Mouse (Mus musculus) spleen, adult 12 weeks (tissue): ENCODE measurements around the gene Tesc.

ENCODE experiments used
- DNase-seq: peaks from one replicate; pipeline ENCODE4 v3.0.0; 2022; ENCODE audit warnings: low spot score

The Tesc gene

DNA sequence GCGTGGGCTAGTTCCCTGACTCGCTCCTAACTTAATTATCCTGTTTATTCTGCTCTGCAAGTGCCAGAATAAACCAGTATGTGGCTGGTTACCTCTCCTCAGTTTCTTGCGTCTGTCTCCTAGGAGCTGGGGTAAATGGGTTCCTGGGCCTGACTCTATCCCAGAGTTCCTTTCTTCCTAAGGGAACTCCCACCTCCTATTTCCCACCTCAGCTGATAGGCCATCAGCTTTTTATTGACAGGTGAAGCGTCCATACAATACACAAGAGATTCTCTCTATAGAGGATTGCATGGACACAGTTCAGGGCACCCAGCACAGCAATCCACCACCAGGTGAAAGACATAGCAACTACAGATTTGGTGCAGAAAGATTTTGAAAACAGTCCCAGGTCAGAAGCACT, 16.2 kb downstream of the Tesc start:
- no peak for DNase-seq

GRCm38 (mm10) chr5:118044907-118045306, 17.4 kb downstream of the Tesc start:
- no peak for DNase-seq

- no peak for DNase-seq
These were observed 17.8 kb downstream of the Tesc start for GRCm38 (mm10) chr5:118045385-118045784.

- no peak for DNase-seq
These were observed 19.7 kb downstream of the Tesc start for GRCm38 (mm10) chr5:118047091-118047757.

- no peak for DNase-seq
These were observed 20.9 kb downstream of the Tesc start for GRCm38 (mm10) chr5:118048412-118048811.

DNA sequence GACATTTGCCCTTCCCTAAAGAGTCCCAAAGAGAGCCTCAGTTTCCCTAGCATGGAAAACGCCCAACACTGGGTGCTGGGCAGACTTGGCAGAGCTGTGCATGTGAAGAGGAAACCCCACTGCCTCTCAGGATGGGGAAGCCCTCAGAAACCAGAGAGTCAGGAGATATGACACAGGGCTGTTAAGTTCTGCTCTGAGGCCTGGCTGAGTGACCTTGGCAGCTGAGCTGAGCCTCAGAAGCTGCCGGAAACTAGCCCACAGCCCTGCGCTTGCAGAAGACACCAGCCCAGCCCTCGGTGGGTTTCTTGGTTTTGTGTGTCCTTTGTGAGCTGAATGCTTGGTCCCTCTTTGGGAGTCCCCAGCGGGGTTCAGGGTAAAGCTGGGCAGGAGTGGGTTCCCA, 21.4 kb downstream of the Tesc start:
- DNase-seq: no peak

DNA sequence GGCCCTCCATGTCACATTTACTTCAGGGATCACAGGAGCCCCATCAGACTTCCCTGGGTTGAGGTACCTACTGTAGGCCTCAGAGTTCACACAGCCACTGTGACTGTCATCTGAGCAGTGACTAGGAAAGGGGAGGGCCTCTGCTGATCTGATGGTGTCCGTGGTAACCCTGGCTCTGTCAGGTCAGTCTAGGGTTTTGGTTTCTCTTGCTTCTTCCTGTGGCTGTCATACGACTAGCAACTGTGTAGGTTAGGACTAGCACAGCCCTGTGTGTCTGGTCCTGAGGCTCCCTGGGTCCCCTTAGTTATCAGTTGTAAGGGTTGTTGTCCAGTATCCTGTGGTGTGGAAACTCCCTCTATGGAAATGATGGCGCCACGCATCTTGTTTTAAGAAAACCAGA, 23.2 kb downstream of the Tesc start:
- no peak for DNase-seq

DNA sequence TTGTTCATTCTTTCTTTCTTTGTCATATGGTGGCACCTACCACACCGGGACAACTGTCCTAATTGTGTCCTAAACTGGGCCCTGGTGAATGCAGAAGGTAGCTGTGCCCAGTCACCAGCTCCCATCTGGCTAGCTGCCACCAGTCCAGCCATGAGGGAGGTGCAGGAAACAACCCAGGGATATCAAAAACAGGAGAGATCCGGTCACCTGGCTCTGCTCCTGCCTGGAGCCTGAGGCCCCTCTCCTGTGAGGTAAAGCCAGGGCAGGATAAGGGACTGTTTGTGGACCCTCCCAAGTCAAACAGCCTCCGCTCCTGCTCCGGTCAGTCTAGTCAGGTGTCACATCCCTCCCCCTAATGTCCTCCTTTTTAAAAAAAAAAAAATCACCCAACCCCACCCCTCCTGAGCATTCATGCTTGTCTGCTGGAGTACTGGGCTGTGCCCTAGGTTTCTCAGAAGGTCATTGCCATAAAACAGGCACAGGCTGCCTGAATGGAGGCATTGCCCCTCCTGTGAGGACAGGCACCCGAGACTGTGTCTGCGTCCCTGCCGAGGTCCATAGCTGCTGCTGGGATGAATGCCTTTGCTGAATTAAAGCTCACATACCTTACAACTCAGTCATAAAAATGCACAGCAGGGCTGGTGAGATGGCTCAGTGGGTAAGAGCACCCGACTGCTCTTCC, 24.6 kb downstream of the Tesc start:
- no peak for DNase-seq

DNA sequence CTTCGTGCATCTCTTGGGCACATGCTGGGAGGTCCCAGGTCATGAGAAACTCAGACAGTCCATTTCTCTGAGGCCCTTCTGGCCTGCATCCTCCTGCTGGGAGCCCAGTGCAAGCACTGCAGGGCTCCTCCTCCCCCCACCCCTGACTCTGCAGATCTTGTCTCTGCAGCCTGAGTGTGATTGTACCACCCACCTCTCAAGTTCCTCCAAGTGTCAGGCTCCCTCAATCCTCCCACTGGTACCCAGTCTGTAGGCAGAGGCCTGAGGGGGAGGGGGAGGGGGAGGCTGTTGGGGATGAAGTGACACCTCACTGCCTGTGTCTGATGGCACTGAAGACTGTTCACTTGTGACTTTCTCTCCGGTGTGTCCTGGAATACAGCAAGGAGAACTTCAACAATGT, 25.7 kb downstream of the Tesc start:
- no peak for DNase-seq

GRCm38 (mm10) chr5:118057508-118058111, 30.1 kb downstream of the Tesc start:
- no peak for DNase-seq

DNA sequence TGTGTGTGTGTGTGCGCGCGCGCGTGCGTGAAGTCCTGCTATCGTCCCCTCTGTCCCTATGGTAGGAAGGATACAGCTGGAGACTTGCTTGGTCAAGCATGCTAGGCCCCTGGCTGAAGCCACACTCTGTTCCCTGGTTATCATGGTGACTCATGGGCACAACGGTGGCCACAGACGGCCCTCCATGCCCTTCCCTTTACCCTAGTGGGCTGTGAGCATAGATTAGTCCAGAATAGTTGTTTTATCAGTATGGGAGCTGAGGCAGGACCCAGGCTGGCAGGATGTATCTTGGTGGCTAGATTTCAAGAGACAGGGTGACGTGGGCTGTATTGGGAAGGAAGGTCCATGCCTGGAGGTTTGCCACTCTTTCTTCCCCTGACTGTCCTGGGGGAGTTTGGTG, 31.3 kb downstream of the Tesc start:
- DNase-seq: no peak

- no peak for DNase-seq
These were observed 32.1 kb downstream of the Tesc start for GRCm38 (mm10) chr5:118059646-118060045.

- no peak for DNase-seq
These were observed 33.8 kb downstream of the Tesc start for GRCm38 (mm10) chr5:118061391-118061790.

DNA sequence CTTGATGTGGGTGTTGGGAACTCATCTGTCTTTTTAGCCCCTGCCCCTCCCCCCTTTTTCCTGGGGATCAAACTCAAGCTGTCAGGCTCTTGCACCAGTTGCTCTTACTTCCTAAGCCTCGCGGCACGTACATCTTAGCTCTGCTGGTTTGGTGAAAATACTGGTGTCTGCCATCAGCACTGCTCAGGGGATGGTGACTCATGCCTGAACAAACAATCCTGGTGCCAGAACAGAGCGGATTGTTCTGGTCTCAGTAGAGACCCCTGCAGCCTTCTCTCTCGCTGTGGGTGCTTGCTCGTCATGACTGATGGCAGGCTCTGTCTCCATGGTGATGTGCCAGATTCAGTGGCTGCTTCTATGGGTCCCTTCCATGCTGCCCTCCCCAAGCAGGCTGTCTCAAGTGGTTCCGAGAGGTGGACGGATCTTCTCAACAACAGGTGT, 35.7 kb downstream of the Tesc start:
- no peak for DNase-seq

DNA sequence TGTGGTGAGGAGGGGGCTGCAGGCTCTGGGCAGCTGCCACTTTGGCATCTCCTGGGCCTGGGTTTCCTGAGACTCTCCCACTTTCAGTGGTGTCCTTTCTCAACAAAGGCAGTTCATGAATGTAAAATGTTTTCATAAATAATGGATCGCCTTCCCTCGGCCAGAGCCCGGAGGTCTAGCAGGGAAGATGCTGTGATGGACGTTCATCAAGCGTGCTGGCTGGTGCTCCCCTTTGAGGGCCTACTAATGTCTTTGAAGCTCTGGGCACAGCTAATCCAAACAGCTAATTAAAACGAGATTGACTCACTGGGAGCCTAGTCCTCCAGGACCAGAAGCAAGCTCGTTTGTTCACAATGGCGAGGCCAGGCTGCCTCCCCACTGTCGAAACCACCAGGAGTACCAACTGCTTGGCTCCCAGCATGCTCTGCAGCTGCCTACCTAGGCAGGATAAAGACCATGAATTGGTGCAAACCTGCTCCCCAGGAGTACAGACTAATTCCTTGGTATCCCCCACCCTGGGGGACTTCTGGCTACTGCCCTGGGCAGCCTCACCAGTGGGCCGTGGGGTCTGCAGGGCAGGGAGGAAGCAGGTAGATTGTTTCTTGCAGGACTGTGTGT, 36.9 kb downstream of the Tesc start:
- no peak for DNase-seq

DNA sequence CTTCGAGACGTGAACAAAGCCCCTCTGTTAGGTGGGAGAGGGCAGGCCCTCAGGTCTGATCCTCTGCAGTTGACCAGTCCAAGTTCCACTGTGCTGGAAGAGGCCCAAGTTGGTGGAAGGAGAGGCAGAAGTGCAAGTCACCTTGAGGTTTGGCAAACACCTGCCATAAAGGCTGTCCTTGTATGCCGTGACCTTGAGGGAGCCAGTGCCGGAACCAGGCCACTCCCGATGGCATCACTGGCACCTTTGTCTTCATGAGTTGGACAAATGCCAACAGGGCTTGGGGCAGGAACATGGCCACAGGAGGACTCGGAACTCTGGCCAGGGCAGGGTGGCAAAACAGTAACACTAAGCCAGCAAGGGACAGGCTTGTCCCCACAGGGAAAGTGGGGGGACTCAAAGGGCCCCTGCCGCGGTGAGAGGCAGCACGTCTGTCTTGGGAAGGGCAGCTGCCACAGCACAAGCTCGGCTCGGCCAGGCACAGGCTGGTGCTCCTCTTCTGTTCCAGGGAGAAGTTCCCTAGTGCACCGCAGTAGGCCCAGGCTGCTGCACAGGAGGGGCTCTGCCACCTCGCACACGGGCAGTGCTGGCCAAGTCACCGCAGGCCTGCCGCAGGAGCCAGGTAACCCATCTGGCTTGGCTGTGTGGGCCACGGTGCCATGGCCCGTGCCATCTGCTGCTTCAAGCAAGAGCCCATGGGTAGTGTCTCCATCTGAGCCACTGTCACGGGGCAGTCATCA, 38.1 kb downstream of the Tesc start:
- DNase-seq: no peak

- peak; percentile 33 for DNase-seq
These were observed 39.3 kb downstream of the Tesc start for GRCm38 (mm10) chr5:118066828-118067227.

- DNase-seq: no peak
These were observed 40.0 kb downstream of the Tesc start for GRCm38 (mm10) chr5:118067572-118067971.

GRCm38 (mm10) chr5:118067984-118068494, 40.5 kb downstream of the Tesc start:
- DNase-seq: no peak

DNA sequence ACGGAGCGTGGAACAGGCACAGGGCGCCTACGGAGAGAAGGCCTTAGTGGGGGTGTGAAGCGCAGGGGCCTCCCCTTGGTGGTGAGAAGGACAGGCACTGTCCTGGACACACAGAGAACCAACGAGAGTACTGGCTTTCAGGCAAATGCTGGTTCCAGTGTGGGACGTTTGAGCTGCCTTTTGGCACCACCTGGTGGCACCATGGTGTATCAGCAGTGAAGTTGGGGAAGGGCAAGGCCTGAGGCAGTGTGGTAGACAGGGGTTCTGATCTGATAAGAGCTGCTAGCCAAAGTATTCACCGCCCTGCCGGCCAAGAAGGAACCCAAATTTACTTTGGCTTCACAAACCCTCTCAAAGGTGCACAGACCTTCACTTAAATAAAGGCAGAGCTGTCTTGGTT, 41.8 kb downstream of the Tesc start:
- DNase-seq: peak; percentile 32

DNA sequence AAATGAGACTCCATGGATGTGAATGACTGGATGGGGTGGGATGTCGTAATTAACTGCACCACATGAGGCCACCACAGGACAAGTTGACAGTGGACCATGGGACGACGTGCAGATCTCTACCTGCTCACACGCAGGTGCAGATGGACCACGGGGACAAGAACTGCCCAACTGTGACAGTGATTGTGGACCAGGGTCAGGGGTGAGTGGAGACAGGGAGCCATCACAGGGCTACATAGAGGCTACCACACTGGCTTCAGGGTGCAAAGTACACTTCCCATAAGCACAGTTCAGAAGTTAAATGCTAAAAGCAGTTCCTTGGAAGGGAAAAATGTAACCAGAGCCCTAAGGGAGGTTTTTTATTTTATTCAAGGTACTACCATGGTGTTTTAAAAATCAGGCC, 44.2 kb downstream of the Tesc start:
- no peak for DNase-seq

- no peak for DNase-seq
These were observed 45.8 kb downstream of the Tesc start for GRCm38 (mm10) chr5:118073213-118073773.
